Comparison of ENCODE assay signal across 24 mouse cellular contexts in genomic region chr3:83728223-83728622, GRCm38 (mm10). TPM values are rescaled to one million over a fixed set of nuclear protein-coding genes. Genes with fewer than 3 reads are reported as not detected.
"Had no signal": no experiment of that assay in that cellular context is flagged by ENCODE, and none has a peak within 500 bp of the region (broad histone marks: within the 10 kb centered on the region; RNA-seq: fewer than 3 reads in every experiment).

No protein-coding gene starts in this region.

- H3K9me3 ChIP-seq: kidney, embryonic 15.5 days; limb, embryonic 10.5 days; midbrain, embryonic 15.5 days; neural tube, embryonic 12.5 days; neural tube, embryonic 15.5 days; stomach, embryonic 15.5 days had no signal

- H3K9ac ChIP-seq: kidney, embryonic 15.5 days; limb, embryonic 13.5 days; liver, embryonic 14.5 days; liver, postnatal 0 days; midbrain, embryonic 12.5 days; midbrain, embryonic 15.5 days; neural tube, embryonic 12.5 days; neural tube, embryonic 15.5 days; stomach, embryonic 15.5 days had no signal

- H3K36me3 ChIP-seq: kidney, embryonic 15.5 days; limb, embryonic 10.5 days; limb, embryonic 13.5 days; midbrain, embryonic 12.5 days; midbrain, embryonic 15.5 days; neural tube, embryonic 12.5 days; neural tube, embryonic 15.5 days; stomach, embryonic 15.5 days had no signal

- DNase-seq: kidney, postnatal 25 days; layer of hippocampus, adult 9-11 months; liver; liver, postnatal 0 days; lung, postnatal 10 days; right cerebral cortex, adult 18-20 months; right cerebral cortex, postnatal 14 days; right cerebral cortex, postnatal 4 days; thymus, adult 2 months; thymus, postnatal 14 days; thymus, postnatal 4 days had no signal

- H3K4me2 ChIP-seq: kidney, embryonic 15.5 days; limb, embryonic 13.5 days; midbrain, embryonic 12.5 days; midbrain, embryonic 15.5 days; neural tube, embryonic 12.5 days; neural tube, embryonic 15.5 days; stomach, embryonic 15.5 days had no signal

- H3K27ac ChIP-seq: kidney, embryonic 15.5 days; layer of hippocampus, adult 2 months; limb, embryonic 10.5 days; limb, embryonic 13.5 days; liver, embryonic 14.5 days; macrophage; midbrain, embryonic 12.5 days; midbrain, embryonic 15.5 days; neural tube, embryonic 12.5 days; neural tube, embryonic 15.5 days; stomach, embryonic 15.5 days had no signal

- H3K4me1 ChIP-seq: kidney, embryonic 15.5 days; midbrain, embryonic 15.5 days; neural tube, embryonic 12.5 days had no signal

- ATAC-seq: hindbrain, embryonic 16.5 days; intestine, postnatal 0 days; liver, postnatal 0 days; midbrain, embryonic 15.5 days had no signal

- H3K4me3 ChIP-seq: kidney, embryonic 15.5 days; layer of hippocampus, adult 2 months; limb, embryonic 10.5 days; limb, embryonic 13.5 days; midbrain, embryonic 12.5 days; midbrain, embryonic 15.5 days; neural tube, embryonic 12.5 days; neural tube, embryonic 15.5 days; stomach, embryonic 15.5 days had no signal

- H3K27me3 ChIP-seq: kidney, embryonic 15.5 days; midbrain, embryonic 12.5 days; midbrain, embryonic 15.5 days; neural tube, embryonic 12.5 days; neural tube, embryonic 15.5 days; stomach, embryonic 15.5 days had no signal

RNA-seq across cellular contexts. Expression of gene Sfrp2, which starts 37.9 kb away (rescaled TPM):
- polyA plus RNA-seq: macrophage had no signal
